Mouse (Mus musculus) myocyte (in vitro differentiated cells): ENCODE results near the gene Wdr63.

Experiments
- CEBPB ChIP-seq: IDR thresholded peaks from 2 replicates; pipeline ENCODE4 v1.6.1; 2011; ENCODE audit warnings: mild to moderate bottlenecking, moderate library complexity; ENCODE audit not compliant: poor library complexity, insufficient read depth, severe bottlenecking
- MAX ChIP-seq: IDR thresholded peaks from one replicate; pipeline ENCODE4 v1.6.1; 2011; ENCODE audit warnings: low read depth, mild to moderate bottlenecking, control low read depth
- POLR2A ChIP-seq: IDR thresholded peaks from one replicate; pipeline ENCODE4 v1.6.1; 2011; ENCODE audit warnings: low read depth, mild to moderate bottlenecking, control low read depth, moderate library complexity; ENCODE audit not compliant: insufficient read length

GRCm38 (mm10) chr3:146151328-146151727 lies 43.4 kb upstream of the Wdr63 start:
- TF ChIP-seq MAX (no peak), CEBPB (no peak), POLR2A (no peak)
